Mouse (Mus musculus) gastrocnemius, postnatal 36 days (tissue): ENCODE measurements around the gene Tmem63b. TPM values are rescaled to one million over a fixed set of nuclear protein-coding genes. Genes with fewer than 3 reads are reported as not detected.

Experiments used
- DNase-seq, 2 experiments: peaks; one replicate each; pipeline ENCODE4 v3.0.0; 2022
- intact Hi-C: fragments of 180-260 bp; cut with DNase I; formaldehyde crosslinking; loops from one replicate; pipeline ENCODE4 v1.15.1; 2025
- long read RNA-seq, 2 experiments: library from polyadenylated mRNA; stranded (forward); transcript quantifications; one replicate each; pipeline ENCODE4 v2.0.0; 2021
- total RNA-seq, 2 experiments: library from RNA; stranded (reverse); gene quantifications; 2 replicates each; pipeline ENCODE4 v1.2.3; 2021

Tmem63b gene
- total RNA-seq: 10 to 100 TPM; 67.8 to 70.0 TPM
- long read RNA-seq, experiment 1, partial matches to known transcripts: 5 of 32 reads
- long read RNA-seq, experiment 1, other reads (novel, unspliced or antisense): 27 of 32 reads
- long read RNA-seq, experiment 2, partial matches to known transcripts: 5 of 38 reads
- long read RNA-seq, experiment 2, other reads (novel, unspliced or antisense): 31 of 38 reads

DNA sequence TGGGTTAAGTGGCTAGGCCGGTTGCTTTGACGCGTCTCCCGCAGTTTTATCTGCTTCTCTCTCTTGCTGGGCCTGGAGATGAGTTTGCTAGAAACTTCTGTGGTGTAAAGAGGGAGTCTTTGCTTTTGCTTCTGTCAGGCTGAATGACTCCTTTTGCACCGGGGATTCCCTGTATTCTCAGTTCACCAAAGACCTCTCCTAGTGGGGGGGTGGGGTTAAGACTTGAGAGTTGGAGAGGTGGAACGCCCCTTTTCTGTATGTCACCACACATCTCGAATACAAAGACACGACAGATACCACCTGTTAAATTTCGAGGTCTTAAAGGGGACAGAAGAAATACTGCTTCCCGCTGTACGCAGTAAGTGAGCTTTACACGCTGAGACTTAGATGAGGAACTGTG, at the start of gene Tmem63b:
Gene Tmem63b (minus strand): TSS at position 190 of the 400 bp plus-strand sequence.
- intact Hi-C loops: no loop called here

DNA sequence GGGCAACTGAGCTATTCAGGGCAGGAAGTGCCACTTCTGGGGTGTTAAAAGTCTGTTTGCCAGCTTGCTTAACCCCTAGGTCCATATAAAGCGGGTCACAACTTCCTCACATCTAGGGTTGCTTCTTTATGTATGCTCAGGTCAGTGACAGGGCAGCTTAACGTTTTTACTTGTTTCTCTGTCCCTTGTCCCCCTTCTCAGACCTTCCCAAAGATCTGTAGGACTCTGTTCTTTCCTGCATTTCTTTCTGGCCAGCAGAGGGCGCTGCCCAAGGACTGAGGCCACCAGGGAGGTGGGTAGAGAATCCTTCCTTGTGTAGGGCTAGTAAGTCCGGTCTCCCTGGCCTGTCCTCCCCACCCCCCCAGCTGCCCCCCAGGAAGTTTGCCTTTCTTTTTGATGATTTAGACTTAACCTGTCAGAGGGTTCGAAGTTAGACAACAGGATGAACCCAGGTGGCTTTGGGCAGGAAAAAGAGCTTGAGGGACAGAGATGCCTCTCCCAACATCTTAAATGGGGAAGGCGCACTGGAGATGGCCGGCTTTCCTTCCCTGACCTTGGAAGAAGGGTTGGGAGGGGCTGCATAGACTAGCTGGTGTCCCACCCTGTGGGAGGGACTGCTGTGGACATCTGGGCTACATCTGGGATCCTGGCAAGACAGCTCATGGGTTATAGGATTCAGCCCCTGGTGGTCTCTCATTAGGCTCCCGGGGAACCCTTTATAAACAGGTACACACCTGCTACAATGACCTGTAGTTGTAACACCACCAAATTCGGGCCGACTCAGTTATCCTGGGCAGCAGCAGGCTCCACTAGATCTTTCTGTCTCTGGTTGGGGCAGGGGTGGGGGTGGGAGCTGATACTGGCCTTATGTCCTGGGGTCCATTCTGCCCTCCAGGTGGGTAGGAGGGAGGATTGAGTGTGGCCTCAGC, 48.9 kb upstream of the Tmem63b start:
- peak; percentile 75 to 78 for DNase-seq
- intact Hi-C loops: loop anchor here (1.0 kb wide), 1 partner anchor 297 kb away; the partner anchor contains the start of gene Vegfa

More for the DNA sequence above, at the start of gene Tmem63b:
- no peak for DNase-seq

DNA sequence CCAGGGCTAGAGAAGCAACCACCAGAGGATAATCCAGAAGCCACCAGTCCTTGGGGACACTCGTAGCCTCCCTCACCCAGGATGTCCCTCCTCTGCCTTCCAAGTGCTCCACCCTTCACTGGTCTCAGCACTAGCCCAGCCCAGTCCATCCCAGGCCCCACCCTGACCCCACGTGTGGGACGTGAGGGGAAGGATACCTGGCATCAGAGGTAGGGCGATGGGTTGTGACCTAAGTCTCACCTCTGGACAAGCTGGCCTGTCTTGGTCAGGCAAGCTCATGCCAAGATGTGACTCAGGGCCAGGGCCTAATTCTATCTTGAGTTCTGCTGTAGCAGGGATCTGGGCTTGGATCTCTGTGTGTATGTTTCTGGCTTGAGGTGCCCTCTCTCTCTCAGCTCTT, 48.2 kb upstream of the Tmem63b start:
- DNase-seq: no peak
- intact Hi-C loops: loop anchor here (1.0 to 5.0 kb wide), 2 partner anchors 297 to 397 kb away; partner anchors contain the start of gene Vegfa

DNA sequence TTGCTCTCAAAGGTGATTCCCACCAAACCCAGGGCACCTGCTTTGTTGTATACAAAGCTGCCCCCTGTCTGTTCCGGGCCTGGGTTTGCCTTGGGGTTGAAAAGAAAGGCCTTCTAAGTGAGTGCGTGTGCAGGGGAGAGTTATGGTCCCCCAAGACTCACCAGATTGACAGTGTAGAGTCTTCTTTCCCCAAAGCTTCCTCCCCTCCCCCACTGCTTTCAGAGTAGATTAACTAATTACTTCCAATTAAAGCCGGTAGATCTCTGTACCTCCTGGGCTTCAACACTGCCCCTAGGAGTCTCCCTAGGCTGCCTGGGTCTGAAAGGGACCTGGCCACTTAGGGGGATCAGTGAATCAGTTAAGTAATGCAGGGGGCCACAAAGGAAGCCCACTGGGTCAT, 47.6 kb upstream of the Tmem63b start:
- no peak for DNase-seq
- intact Hi-C loops: loop anchor here (5.0 kb wide), 1 partner anchor 398 kb away; no protein-coding TSS in a partner anchor

DNA sequence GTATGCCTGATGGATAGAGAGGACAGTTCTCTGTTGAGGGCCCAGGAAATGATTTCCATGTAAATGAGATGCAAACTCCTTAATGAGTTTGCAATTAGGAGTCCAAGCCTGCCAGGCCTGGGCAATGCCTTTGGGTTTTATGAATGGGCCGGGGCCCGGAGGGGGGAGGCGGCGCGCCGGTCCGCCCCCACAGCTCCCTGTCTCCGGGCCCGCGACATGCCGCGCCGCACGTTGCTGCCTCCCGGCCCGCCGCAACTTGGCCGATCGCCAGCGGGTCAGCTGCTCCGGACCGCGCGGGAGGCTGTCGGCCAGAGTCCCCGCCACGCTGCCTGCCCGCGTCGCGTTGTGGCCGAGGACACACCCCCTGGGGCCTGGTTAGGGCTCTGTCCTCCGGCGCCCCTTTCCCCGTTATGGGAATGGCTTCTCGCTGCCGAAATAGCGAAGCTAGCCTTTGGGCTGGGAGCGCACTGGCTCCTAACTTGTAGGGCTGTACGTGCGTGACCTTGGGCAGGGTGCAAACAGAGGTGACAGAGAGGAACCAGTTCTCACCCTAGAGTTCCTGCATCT, 47.1 kb upstream of the Tmem63b start, which contains the start of gene 1600014C23Rik:
Gene 1600014C23Rik (minus strand): TSS at position 110 of the 567 bp plus-strand sequence.
- DNase-seq: peak in 1 of 2 experiments; percentile 27
- intact Hi-C loops: loop anchor here (2.0 to 5.0 kb wide), 2 partner anchors 398 to 431 kb away; no protein-coding TSS in a partner anchor

DNA sequence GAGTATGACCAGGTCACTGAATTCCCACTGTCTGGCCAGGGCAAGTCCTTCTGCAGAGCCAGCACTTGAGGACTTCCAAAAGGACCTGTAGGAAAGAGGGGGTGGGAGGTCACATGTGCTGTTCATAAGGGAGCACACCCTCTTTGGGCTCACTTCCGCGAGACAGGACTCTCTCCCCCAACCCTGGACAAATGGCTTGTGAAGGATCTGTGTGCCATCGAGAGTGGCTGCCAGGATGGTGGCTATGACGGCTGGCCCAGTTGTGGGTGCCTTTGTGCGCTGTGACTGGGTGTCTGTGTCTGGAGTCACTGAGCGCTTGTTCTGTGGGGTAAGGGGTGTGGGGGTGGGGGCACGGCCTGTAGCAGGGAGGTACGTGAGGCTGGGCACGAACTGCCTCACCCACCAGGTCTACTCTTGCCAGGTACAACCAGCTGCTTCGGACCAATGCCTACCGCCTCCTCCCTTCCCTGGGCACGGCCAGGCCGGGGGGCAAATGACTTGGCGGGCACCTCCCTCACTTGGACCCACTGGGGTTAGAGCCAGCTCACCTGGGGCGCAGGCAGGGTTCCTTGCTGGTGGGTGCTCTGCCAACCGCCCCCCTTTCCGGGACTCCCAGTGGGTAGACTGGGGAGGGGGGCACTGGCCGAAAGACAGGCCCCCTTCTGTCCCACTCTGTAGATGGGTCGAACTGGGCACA, 46.5 kb upstream of the Tmem63b start:
- no peak for DNase-seq
- intact Hi-C loops: loop anchor here (2.0 to 5.0 kb wide), 2 partner anchors 399 to 432 kb away; no protein-coding TSS in a partner anchor

DNA sequence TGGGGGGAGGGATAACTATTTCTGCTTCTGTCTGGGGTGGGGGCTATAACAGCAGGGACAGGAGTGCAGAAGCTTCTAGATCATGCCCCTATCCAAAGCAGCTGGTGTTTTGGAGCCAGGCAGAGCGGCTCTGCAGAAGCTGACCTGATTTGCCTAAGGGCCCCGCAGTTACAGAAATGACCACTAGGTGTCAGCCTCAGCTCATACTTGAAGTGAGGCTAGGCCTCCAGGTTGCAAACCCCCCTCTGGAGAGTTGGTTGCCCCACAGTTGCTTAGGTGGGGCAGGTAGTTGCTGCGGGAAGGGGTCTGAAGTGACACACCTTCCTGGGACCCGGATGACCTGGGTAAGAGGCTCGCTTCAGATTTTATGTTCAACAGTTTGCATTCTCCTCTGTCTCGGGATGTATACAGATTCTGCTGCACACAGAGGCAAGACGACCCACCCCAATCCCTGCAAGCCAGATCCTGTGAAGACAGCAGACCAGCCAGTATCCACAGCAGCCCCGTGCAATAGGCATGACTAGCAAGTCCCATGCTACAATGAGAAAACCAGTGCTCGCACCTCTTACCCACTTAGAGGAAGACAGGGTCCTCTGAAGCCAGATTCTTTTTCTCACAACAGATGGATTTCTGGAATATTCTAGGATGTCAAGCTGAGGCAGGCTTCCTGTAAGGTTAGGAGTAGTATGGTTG, 44.6 kb upstream of the Tmem63b start:
- intact Hi-C loops: loop anchor here (5.0 kb wide), 1 partner anchor 401 kb away; no protein-coding TSS in a partner anchor
- DNase-seq: peak; percentile 79 to 83

DNA sequence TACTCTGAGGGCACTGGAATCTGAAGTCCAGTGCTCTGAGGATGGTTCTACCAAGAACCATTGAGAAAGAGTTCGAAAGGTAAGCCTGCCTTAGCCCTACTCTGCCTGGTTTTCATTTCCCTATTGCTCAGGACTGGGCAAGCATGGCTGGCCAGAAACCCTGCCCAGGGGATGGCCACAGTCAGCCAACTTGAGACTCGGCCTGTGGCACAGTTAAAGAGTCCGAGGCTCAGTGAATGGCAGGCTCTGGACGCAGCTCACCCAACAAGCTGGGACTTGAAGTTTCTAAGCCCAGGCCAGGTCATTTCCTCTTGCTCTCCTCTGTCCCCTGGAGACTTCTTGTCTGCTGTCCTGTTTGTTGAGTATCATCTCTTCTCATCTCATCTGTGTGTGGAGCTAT, 44.0 kb upstream of the Tmem63b start:
- no peak for DNase-seq
- intact Hi-C loops: loop anchor here (1.0 to 5.0 kb wide), 2 partner anchors 303 to 402 kb away; no protein-coding TSS in a partner anchor

DNA sequence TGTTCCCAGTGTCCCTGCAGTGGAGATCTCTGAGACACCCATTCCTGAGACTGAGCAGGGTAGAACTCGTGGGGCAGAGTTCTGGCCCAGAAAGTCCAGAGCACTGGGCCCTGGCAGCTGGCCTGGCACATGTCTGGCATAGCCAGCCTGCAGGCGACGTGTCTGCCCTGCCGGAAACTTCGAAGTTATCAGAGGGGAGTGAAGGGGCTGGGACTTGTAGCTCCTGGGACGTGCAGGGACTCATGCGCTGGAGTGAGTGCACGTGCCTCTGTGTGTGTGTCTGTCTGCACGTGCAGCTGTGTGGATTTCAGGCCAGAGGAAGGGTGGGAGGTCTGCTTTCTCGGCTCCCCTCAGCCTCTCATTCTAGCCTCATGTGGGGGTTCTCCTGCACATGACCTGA, 42.7 kb upstream of the Tmem63b start:
- no peak for DNase-seq
- intact Hi-C loops: no loop called here

DNA sequence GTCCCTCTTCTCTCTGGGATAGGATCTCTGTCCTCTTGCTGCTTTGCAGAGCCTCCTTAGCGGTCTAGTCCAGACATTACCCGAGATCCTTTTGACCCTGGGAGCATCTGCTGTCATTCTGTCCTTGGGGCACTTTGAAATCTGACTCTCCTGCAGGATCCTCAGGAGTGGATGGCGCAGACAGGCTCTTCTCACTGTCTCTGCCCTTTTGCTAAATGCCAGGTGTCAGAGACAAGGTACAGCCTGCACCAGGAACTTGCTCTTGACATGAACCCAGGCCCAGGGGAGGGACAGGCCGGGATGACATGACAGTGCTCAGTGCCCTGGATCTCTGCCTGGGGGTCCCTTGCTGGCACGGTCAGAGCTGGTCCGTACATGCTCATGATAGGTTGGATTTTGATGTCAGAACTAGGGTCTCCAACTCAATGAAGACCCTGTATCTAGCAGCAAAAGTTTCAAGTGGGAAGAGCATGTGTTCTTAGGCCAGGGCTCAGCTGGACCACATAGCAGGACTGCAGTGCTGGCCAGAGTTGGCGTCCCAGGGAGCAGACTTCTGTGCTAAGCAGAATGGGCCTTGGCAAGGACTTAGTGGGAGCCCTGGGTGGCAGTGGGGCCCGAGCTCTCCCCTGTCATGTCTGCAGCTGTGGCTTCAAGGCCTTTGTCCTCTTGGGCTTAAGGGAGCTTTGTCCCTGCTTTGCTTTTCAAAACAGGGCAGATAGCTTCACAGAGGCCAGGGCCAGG, 41.4 kb upstream of the Tmem63b start:
- intact Hi-C loops: no loop called here
- DNase-seq: peak in 1 of 2 experiments; percentile 35

DNA sequence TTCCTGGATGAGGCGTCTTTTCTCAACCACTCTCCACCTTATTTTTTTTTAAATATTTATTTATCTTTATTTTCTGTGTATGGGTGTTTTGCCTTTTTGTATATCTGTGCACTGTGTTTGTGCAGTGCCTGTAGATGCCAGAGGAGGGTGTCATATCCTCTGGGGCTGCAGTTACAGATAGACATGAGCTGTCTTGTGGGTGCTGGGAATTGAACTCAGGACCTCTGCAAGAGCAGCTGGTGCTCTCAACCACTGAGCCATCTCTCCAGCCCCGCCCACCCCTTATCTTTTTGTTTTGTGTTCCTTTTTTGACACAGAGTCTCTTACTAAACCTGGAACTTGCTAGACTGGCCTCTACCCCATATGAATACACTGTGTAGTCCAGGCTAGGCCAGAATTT, 40.8 kb upstream of the Tmem63b start:
- intact Hi-C loops: no loop called here
- DNase-seq: no peak

DNA sequence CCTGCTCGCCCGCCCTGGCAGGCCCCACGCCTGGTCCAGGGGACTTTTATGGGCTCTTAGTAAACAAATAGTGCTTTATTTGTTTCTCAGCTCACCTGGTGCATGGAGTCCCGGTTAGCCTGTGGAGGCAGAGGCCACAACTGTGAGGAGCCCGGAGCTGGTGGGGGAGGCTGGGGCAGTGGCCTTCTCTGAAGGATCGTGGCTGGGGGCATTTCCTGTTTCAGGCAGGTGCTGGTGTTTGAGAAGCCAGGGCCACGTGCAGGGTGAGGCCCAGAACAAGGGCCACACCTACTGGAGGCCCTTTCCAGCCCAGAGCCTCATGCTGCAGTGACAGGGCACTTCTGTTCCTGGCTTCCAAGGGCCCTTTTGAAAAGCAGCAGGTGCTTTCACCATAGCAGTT, 39.5 kb upstream of the Tmem63b start:
- intact Hi-C loops: no loop called here
- no peak for DNase-seq

DNA sequence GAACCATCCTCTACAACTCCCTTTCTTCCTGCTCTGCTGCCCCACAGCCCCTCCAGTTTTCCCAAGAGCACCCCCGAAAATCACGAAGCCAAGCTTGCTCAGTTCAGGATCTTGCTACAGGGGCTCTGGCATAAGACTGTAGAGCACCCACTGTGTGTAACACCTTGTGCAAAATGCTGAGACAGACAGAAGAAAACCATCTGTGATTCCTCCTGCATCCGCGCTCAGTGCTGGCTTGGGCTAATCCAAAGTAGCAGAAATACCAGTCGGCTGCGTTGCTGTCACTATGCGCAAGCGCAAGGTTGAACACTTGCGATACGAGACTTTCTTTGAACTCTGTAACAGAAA, 37.8 kb upstream of the Tmem63b start:
- intact Hi-C loops: no loop called here
- no peak for DNase-seq

DNA sequence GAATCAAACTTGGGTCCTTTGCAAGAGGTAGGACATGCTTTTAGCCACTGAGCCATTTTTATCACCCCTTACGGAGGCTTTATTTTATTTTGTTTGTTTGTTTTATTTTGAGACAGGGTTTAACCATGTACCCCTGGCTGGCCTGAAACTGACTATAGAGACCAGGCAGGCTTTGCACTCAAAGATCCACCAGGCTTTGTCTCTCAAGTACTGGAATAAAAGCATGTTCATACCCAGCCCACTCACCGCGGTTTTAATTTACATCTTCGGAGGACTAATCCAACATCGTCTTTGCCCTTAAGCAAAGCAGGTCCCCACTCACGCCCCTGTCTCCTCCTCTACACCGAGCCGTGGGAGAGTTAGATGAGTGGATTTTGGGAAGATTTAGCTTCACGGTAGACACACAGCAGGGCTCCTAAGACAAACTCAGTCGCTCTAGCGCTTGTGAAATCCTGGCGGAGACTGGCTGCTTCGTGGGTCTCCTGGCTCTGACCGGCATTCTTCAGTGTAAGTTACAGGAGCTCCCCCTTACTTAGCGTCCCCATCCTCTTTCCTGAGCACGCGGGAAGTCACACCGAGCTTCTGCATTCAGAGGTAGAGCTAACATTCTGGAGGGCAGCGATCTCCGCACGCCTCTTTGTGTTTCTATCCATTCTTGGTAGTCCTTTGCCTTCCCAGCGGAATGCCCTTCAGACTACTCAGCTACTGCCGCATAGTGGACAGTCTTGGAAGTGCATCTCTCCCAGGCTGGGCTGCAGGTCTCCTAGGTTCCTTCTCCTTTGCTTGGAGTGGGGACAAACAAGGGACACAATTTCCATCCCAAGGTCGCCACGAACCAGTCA, 37.2 kb upstream of the Tmem63b start:
- intact Hi-C loops: no loop called here
- DNase-seq: peak; percentile 66 to 72

DNA sequence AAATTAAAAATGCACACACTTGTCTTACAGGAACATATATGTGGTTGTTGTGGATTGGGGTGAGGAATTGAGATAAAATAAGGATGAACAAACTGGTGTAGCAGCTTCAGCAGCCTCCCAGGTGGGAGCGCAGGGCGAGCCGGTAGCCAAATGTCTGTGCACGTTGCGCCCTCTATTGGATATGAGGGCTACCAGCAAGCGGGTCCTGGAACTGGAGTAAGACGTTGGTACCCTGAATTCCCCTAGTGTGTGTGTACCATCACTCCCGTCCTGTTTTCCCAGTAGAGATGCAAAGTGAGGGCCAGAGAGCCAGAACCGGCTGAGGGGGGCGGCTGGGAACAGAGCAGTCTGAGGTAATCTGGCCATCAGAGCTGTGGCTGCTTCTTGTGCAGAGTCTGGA, 31.6 kb upstream of the Tmem63b start:
- intact Hi-C loops: loop anchor here (1.0 to 5.0 kb wide), 3 partner anchors 40 to 136 kb away; no protein-coding TSS in a partner anchor

DNA sequence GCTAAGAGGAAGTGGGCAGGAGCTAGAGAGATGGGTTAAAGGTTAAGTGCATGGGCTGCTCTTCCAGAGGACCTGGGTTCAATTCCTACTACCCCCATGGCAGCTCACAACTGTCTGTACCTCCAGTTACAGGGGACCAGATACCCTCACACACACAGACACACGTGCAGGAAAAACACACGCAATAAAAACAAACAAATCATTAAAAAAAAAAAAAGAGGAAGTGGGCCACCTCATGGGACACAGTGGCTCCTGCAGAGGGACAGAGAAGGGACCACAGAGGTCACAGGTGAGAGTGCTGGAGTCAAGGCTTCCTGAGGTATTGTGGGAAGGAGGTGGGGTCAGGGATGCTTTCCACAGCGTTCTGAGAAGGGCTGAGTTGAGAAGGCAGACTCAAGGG, 24.8 kb upstream of the Tmem63b start:
- DNase-seq: no peak
- intact Hi-C loops: no loop called here

More for the DNA sequence above, 31.6 kb upstream of the Tmem63b start:
- peak; percentile 59 to 64 for DNase-seq

DNA sequence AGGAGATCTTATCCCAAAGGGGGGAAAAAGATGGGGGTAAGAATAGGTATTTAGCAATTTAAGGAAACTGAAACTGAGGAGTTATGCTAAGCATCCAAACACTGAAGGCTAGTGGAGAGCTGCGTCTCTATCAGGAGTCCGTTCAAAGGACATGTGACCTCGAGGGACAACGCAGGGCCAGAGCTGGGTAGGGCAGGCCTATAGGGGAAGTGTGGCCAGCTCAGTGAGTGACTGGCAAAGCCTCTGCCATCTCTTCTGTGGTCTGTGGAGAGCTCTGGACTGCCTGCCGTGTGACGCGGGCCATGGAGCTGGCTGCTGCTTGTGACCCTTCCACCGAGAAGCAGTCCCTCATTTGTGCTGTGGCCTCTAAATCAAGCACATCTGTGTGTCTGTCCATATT, 23.7 kb upstream of the Tmem63b start:
- intact Hi-C loops: no loop called here
- DNase-seq: no peak

DNA sequence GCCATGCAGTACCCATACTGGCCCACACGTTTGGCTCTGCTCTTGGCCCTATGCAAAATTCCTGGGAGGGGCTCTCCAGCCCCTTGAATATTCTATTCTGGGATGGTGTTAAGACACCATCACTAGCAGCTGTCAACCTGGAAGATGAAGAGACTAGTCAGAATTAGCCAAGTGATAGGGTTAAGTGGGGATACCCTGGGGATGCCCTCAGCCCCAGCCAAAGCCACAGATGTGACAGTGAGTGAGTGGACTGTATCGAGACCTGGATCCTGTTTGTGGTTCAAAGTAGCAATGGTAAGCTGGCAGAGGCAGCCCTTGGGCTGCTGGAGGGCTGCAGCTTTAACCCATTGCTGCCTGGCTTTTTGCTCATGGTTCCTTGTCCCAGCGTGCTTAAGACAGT, 23.1 kb upstream of the Tmem63b start:
- intact Hi-C loops: no loop called here
- DNase-seq: no peak
